Mouse (Mus musculus) gastrocnemius, adult 2 months (tissue): ENCODE results near the gene Rbfox1. TPM values are rescaled to one million over a fixed set of nuclear protein-coding genes. Genes with fewer than 3 reads are reported as not detected.

Source experiments
- DNase-seq: peaks from one replicate; pipeline ENCODE4 v3.0.0; 2022
- H3K27ac ChIP-seq: fragments of 200-600 bp; 2 replicates; pipeline ENCODE4 v1.8.1; 2022; ENCODE audit warnings: mild to moderate bottlenecking
- H3K4me3 ChIP-seq: fragments of 200-600 bp; 2 replicates; pipeline ENCODE4 v1.8.1; 2022; ENCODE audit warnings: mild to moderate bottlenecking, moderate library complexity
- CTCF ChIP-seq: fragments of 200-600 bp; IDR thresholded peaks from 2 replicates; pipeline ENCODE4 v1.8.1; 2022; ENCODE audit warnings: antibody characterized with exemption, mild to moderate bottlenecking, moderate library complexity
- intact Hi-C: fragments of 180-260 bp; cut with DNase I; formaldehyde crosslinking; loops from one replicate; pipeline ENCODE4 v1.15.1; 2025
- total RNA-seq, 2 experiments: library from RNA; stranded (reverse); gene quantifications; 2 replicates each; pipeline ENCODE4 v1.2.3; 2021

Gene Rbfox1
- total RNA-seq, 2 experiments from 2014 or later = 194 to 277 TPM

- no peak for DNase-seq
- Histone ChIP-seq H3K27ac (no peak overlapping the region), H3K4me3 (no peak overlapping the region)
- intact Hi-C loops = no loop called here
- no peak for TF ChIP-seq CTCF
Measured at GRCm38 (mm10) chr16:6791218-6791617, 906.1 kb downstream of the Rbfox1 start.

- TF ChIP-seq CTCF = peak; percentile 63
- no peak overlapping the region for H3K27ac ChIP-seq
- intact Hi-C loops = no loop called here
- peak; percentile 48 for DNase-seq
- H3K4me3 ChIP-seq = no peak overlapping the region
Measured at GRCm38 (mm10) chr16:6791655-6792054, 906.5 kb downstream of the Rbfox1 start.

- no peak overlapping the region for H3K27ac ChIP-seq
- intact Hi-C loops = no loop called here
- TF ChIP-seq CTCF = no peak
Measured at GRCm38 (mm10) chr16:6806246-6806645, 921.1 kb downstream of the Rbfox1 start.

GRCm38 (mm10) chr16:6807835-6808234, 922.7 kb downstream of the Rbfox1 start:
- Histone ChIP-seq H3K27ac (no peak overlapping the region), H3K4me3 (no peak overlapping the region)
- DNase-seq = no peak
- intact Hi-C loops = no loop called here
- no peak for TF ChIP-seq CTCF

More at GRCm38 (mm10) chr16:6806246-6806645, 921.1 kb downstream of the Rbfox1 start:
- no peak overlapping the region for H3K4me3 ChIP-seq
- no peak for DNase-seq

- no peak overlapping the region for H3K4me3 ChIP-seq
- H3K27ac ChIP-seq = no peak overlapping the region
- no peak for TF ChIP-seq CTCF
- intact Hi-C loops = no loop called here
- DNase-seq = no peak
Measured at GRCm38 (mm10) chr16:6813871-6814270, 928.7 kb downstream of the Rbfox1 start.

GRCm38 (mm10) chr16:6821741-6822140, 936.6 kb downstream of the Rbfox1 start:
- TF ChIP-seq CTCF = no peak
- intact Hi-C loops = no loop called here
- Histone ChIP-seq H3K27ac (no peak overlapping the region), H3K4me3 (no peak overlapping the region)
- DNase-seq = no peak

GRCm38 (mm10) chr16:6829892-6830524, 944.9 kb downstream of the Rbfox1 start:
- intact Hi-C loops = no loop called here
- H3K27ac ChIP-seq = no peak overlapping the region
- TF ChIP-seq CTCF = no peak
- DNase-seq = no peak
- H3K4me3 ChIP-seq = no peak overlapping the region

GRCm38 (mm10) chr16:6833486-6833885, 948.3 kb downstream of the Rbfox1 start:
- no peak for DNase-seq
- no peak overlapping the region for H3K27ac ChIP-seq
- TF ChIP-seq CTCF = no peak
- intact Hi-C loops = no loop called here
- no peak overlapping the region for H3K4me3 ChIP-seq

GRCm38 (mm10) chr16:6835051-6835450, 949.9 kb downstream of the Rbfox1 start:
- TF ChIP-seq CTCF = no peak
- DNase-seq = peak; percentile 52
- intact Hi-C loops = no loop called here
- H3K27ac ChIP-seq = no peak overlapping the region
- no peak overlapping the region for H3K4me3 ChIP-seq

- intact Hi-C loops = no loop called here
- Histone ChIP-seq H3K4me3 (no peak overlapping the region), H3K27ac (no peak overlapping the region)
- TF ChIP-seq CTCF = peak; percentile 71
- peak; percentile 52 for DNase-seq
Measured at GRCm38 (mm10) chr16:6839299-6839995, 954.3 kb downstream of the Rbfox1 start.

GRCm38 (mm10) chr16:6840007-6840406, 954.9 kb downstream of the Rbfox1 start:
- DNase-seq = no peak
- H3K27ac ChIP-seq = no peak overlapping the region
- intact Hi-C loops = no loop called here

GRCm38 (mm10) chr16:6840461-6840860, 955.3 kb downstream of the Rbfox1 start:
- no peak for TF ChIP-seq CTCF
- H3K4me3 ChIP-seq = no peak overlapping the region
- H3K27ac ChIP-seq = no peak overlapping the region
- no peak for DNase-seq
- intact Hi-C loops = no loop called here

More at GRCm38 (mm10) chr16:6840007-6840406, 954.9 kb downstream of the Rbfox1 start:
- no peak for TF ChIP-seq CTCF
- H3K4me3 ChIP-seq = no peak overlapping the region

GRCm38 (mm10) chr16:6842066-6842785, 957.1 kb downstream of the Rbfox1 start:
- DNase-seq = no peak
- Histone ChIP-seq H3K4me3 (no peak overlapping the region), H3K27ac (no peak overlapping the region)
- intact Hi-C loops = no loop called here
- TF ChIP-seq CTCF = no peak
